Mouse (Mus musculus) brain, embryonic 14.5 days (tissue): ENCODE measurements around the gene Plod3.

Experiments
- CTCF ChIP-seq: fragments of 200-500 bp; IDR thresholded peaks from 2 replicates; pipeline ENCODE4 v1.5.1; 2012; ENCODE audit warnings: inconsistent platforms, mild to moderate bottlenecking, moderate library complexity, borderline replicate concordance; ENCODE audit not compliant: insufficient read depth, insufficient read length; ENCODE audit errors: extremely low read depth
- POLR2A ChIP-seq: fragments of 200-500 bp; IDR thresholded peaks from 2 replicates; pipeline ENCODE4 v1.6.1; 2012; ENCODE audit warnings: mild to moderate bottlenecking, inconsistent platforms, borderline replicate concordance; ENCODE audit not compliant: poor library complexity, insufficient read depth, insufficient read length, severe bottlenecking; ENCODE audit errors: extremely low read depth

GRCm38 (mm10) chr5:136966861-136967455 lies 19.9 kb upstream of the Plod3 start:
- TF ChIP-seq POLR2A, result no peak
- no peak for TF ChIP-seq CTCF
